Mouse (Mus musculus) hindbrain, embryonic 11.5 days (tissue): ENCODE measurements around the gene Ptpn1. TPM values are rescaled to one million over a fixed set of nuclear protein-coding genes. Genes with fewer than 3 reads are reported as not detected.

Experiments
- ATAC-seq: fragments of 200-750 bp; cut with Nextera tagmentation; 2 replicates; pipeline ENCODE4 v1.8.0; 2017; ENCODE audit warnings: mild to moderate bottlenecking, moderate TSS enrichment, moderate library complexity; ENCODE audit not compliant: low FRiP score
- DNase-seq: peaks from one replicate; pipeline ENCODE4 v3.0.0-alpha.2; 2015; ENCODE audit warnings: low spot score
- H3K27ac ChIP-seq: fragments of 300-500 bp; sonication (generic); 2 replicates; pipeline ENCODE4 v1.5.1; 2014; ENCODE audit warnings: mild to moderate bottlenecking, low read depth, low read length
- H3K27me3 ChIP-seq: fragments of 300-500 bp; sonication (generic); 2 replicates; pipeline ENCODE4 v1.6.1; 2014; ENCODE audit warnings: mild to moderate bottlenecking, low read length, moderate library complexity, mixed read lengths; ENCODE audit not compliant: control insufficient read depth, insufficient read depth
- H3K36me3 ChIP-seq: fragments of 300-500 bp; sonication (generic); 2 replicates; pipeline ENCODE4 v1.6.1; 2014; ENCODE audit warnings: mild to moderate bottlenecking, low read length, moderate library complexity, mixed read lengths; ENCODE audit not compliant: control insufficient read depth, insufficient read depth
- H3K4me1 ChIP-seq: fragments of 300-500 bp; sonication (generic); replicated peaks from 2 replicates; pipeline ENCODE4 v1.6.1; 2014; ENCODE audit warnings: low read length, mixed read lengths; ENCODE audit not compliant: control insufficient read depth, insufficient read depth
- H3K4me2 ChIP-seq: fragments of 300-500 bp; sonication (generic); replicated peaks from 2 replicates; pipeline ENCODE4 v1.6.1; 2014; ENCODE audit warnings: mild to moderate bottlenecking, low read depth, low read length
- H3K4me3 ChIP-seq: fragments of 300-500 bp; sonication (generic); 2 replicates; pipeline ENCODE4 v1.5.1; 2014; ENCODE audit warnings: low read depth, low read length
- H3K9ac ChIP-seq: fragments of 300-500 bp; sonication (generic); 2 replicates; pipeline ENCODE4 v1.6.1; 2014; ENCODE audit warnings: low read depth, low read length
- H3K9me3 ChIP-seq: fragments of 300-500 bp; sonication (generic); 2 replicates; pipeline ENCODE4 v1.6.1; 2016; ENCODE audit warnings: low read length; ENCODE audit not compliant: control insufficient read depth
- WGBS: fragments of 180-500 bp; shearing (Covaris S2); extraction: QIAGEN DNeasy Blood & Tissue Kit; methylation state at CpG from one replicate; pipeline ENCODE4 v1.1.7; 2014; 5-methylcytosine and 5-hydroxymethylcytosine counted together
- polyA plus RNA-seq: library from polyadenylated mRNA; unstranded; fragments of >200 nt; fragmentation: Nextera tagmentation; extraction: Ambion mirVana; gene quantifications from 2 replicates; pipeline ENCODE4 v1.2.1, GENCODE M21; 2014

Gene Ptpn1
- polyA plus RNA-seq, 1 experiment from 2014 or later, result 90.3 TPM

DNA sequence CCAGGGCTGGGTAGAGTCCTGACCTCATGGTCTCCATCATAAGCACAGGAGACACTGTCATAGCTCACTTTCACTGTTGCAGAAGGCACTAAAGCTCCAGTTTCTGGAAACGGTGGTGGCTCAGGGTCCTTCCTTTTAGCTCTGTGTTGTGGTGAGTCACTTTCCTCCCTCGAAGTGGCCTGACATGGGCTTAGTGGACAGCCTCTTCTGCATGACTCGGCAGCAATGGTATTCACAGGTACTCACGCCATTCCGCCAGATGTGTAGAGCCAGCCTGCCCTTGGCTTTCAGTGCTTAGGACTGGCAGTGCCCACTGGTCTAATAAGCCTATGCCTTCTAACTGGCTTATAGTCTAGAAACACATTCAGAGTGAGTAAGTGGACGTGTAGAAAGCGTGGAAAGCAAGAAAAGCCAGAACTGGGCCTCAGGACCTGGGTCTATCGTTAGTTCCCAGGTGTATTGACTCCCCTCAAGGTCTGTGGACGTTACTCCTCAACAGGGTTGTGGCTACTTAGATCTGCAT, 32.0 kb downstream of the Ptpn1 start:
- H3K4me1 ChIP-seq, result no peaks in the 10 kb centered on the region; the same call in 1 of the 2 replicates
- H3K9me3 ChIP-seq, result no peaks in the 10 kb centered on the region
- peaks cover 5% of the 10 kb centered on the region; the same call in 1 of the 2 replicates for H3K36me3 ChIP-seq
- no peak overlapping the region for H3K27ac ChIP-seq
- H3K4me2 ChIP-seq, result no peak overlapping the region
- DNase-seq (no peak), ATAC-seq (no peak)
- H3K9ac ChIP-seq, result no peak overlapping the region
- H3K27me3 ChIP-seq, result no peaks in the 10 kb centered on the region
- no peak overlapping the region for H3K4me3 ChIP-seq
- 95% methylated on average over 9 of the region's 9 CpGs for WGBS

DNA sequence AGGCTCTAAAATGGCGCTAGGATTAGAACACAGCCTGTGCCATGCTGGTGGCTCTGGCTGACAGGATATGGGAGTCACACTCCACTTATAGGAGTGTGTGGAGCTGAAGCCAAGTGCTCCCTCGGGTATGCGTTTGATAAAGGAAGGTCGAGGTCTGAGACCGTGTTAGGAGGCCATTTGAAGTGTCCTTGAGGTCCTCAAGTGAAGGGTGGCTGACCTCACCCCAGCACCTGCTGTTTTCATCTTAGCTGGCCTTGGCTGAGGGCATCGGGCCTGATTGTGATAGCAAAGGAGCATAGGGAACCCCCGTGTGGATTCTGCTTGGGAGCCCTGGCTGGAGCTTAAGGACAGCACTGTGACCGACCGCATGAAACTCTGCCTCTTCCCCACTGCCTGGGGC, 32.5 kb downstream of the Ptpn1 start:
- H3K27me3 ChIP-seq, result no peaks in the 10 kb centered on the region
- peaks cover 5% of the 10 kb centered on the region; the same call in 1 of the 2 replicates for H3K36me3 ChIP-seq
- no peaks in the 10 kb centered on the region for H3K4me1 ChIP-seq
- ATAC-seq (no peak), DNase-seq (no peak)
- H3K9me3 ChIP-seq, result no peaks in the 10 kb centered on the region
- 96% methylated on average over 9 of the region's 9 CpGs for WGBS
- H3K4me3 ChIP-seq, result no peak overlapping the region
- no peak overlapping the region for H3K4me2 ChIP-seq
- H3K27ac ChIP-seq, result no peak overlapping the region
- no peak overlapping the region for H3K9ac ChIP-seq

DNA sequence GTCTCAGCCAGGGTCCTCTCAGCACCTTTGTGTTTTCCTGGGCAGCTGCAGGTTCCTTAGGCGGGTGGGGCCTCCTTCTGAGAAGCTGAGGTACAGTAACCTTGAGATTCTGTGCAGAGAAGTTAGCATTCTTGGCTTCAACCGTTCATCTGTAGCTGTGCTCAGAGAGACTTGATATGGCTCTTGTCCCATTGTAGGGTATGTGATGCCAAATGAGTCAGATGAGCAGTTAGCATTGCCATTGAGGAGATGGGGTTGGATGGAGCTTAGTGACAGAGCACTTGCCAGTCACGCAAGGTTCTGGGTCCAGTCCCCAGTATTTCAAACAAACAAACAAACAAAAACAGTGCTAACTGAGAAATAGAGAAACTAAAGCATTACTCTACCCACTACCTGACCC, 34.1 kb downstream of the Ptpn1 start:
- Histone ChIP-seq H3K9me3 (no peaks in the 10 kb centered on the region), H3K27ac (no peak overlapping the region), H3K36me3 (peaks cover 5% of the 10 kb centered on the region; the same call in 1 of the 2 replicates), H3K4me2 (no peak overlapping the region), H3K27me3 (no peaks in the 10 kb centered on the region), H3K4me3 (no peak overlapping the region), H3K9ac (no peak overlapping the region; the same call in 1 of the 2 replicates), H3K4me1 (no peaks in the 10 kb centered on the region)
- ATAC-seq, result no peak
- no peak for DNase-seq
- WGBS, result 95% methylated on average over 3 of the region's 3 CpGs

DNA sequence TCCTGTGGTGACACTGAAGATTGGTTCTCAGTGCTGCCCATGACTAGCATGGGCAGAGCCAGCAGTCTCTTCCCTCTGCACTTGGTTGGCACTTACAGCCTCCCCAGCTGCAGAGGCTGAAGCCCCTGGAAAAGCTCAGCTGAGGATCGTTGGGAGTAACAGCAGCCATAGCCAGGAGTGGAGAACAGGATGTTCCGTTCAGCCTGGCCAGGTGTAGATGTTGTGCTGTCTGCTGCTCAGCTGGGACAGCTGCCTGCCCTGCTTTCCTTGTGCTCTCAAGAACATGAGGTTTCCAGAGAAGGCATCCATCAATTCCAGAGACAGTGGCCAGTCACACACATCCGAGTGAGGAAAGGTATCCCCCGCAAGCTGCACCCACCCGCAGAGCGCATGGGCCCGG, 36.6 kb downstream of the Ptpn1 start:
- Histone ChIP-seq H3K27me3 (no peaks in the 10 kb centered on the region), H3K9ac (no peak overlapping the region), H3K36me3 (peaks cover 5% of the 10 kb centered on the region; the same call in 1 of the 2 replicates), H3K9me3 (no peaks in the 10 kb centered on the region), H3K27ac (no peak overlapping the region), H3K4me2 (no peak overlapping the region), H3K4me1 (no peaks in the 10 kb centered on the region), H3K4me3 (no peak overlapping the region)
- ATAC-seq (no peak), DNase-seq (no peak)
- WGBS, result 97% methylated on average over 7 of the region's 7 CpGs

DNA sequence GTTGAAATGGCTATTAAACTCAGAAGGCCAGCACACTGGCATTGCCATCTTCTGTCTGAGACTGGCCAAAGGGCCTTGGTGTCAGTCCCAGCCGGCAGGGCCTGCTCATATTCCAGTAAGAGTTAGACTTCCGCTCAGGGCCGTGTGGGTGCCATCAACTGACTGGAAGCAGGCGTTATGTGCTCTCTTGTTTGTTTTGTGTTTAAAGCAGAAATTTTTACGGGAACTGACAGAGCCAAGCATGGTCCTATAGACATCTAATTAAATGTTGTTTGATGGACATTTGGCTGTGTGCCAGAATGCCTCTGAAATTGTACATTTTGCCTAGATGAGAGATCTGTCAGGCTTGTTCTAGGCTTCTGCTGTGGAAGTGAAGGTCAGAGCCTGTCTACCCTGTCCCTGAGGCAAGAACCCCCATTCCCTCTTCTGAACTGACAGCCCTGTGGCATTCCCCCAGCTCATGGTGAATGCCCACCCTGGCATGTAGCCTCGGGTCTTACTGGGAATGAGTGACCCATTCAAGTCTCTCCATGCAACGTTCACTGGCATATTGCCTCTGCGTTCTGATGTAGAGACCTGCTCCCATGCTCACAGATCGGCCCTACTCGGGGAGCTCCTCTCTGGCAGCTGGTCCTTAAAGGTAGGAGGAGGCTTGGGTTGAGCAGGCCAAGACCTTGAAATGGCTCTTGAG, 38.1 kb downstream of the Ptpn1 start:
- no peak for DNase-seq
- no peak for ATAC-seq
- Histone ChIP-seq H3K9me3 (no peaks in the 10 kb centered on the region), H3K9ac (no peak overlapping the region), H3K4me1 (no peaks in the 10 kb centered on the region), H3K4me3 (no peak overlapping the region), H3K27me3 (no peaks in the 10 kb centered on the region), H3K4me2 (no peak overlapping the region), H3K36me3 (peaks cover 5% of the 10 kb centered on the region; the same call in 1 of the 2 replicates), H3K27ac (no peak overlapping the region)
- WGBS, result 92% methylated on average over 10 of the region's 10 CpGs

DNA sequence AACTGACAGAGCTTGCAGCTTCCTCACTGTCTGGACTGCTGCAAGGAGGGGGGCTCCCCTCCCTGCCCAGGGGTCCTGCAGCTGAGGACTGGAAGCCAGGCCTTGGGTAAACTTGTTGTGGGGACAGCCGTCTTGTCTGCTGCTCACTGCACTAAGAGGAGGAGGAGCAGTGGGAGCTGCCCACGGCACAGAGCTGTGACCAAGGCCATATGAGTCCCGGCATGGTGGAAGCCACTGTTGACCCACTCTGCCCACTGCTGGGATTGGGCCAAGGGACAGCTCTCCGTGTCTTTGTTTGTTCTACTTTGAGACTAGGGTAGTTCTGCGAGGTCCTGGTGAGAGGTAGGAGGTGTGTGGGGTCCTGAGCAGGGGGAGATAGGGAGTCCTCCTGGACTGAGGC, 40.3 kb downstream of the Ptpn1 start:
- no peak overlapping the region for H3K4me2 ChIP-seq
- WGBS, result 78% methylated on average over 5 of the region's 5 CpGs
- DNase-seq (no peak), ATAC-seq (no peak)
- H3K9ac ChIP-seq, result no peak overlapping the region
- peaks cover 10% of the 10 kb centered on the region; the same call in 1 of the 2 replicates for H3K36me3 ChIP-seq
- H3K4me1 ChIP-seq, result no peaks in the 10 kb centered on the region
- no peaks in the 10 kb centered on the region for H3K27me3 ChIP-seq
- H3K9me3 ChIP-seq, result no peaks in the 10 kb centered on the region
- no peak overlapping the region for H3K4me3 ChIP-seq
- H3K27ac ChIP-seq, result no peak overlapping the region

DNA sequence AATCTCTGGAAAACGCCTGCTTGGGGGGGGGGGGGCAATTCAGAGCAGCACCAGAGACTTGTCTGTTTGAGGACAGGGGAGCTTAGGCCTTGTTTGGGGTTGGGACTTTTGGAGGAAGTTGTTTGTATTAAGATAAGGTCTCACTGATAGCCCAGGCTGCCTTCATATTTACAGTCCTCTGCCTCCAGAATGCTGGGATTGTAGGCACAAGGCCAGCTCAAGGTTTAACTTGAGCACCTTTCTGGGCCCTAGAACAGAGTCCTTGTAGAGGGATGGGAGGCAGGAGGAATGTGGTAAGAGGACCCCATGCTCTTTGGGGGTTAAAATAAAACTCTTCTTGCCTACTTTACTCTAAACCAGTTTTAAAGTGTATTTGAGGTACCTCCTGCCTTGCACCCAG, 41.0 kb downstream of the Ptpn1 start:
- DNase-seq, result no peak
- Histone ChIP-seq H3K36me3 (peaks cover 10% of the 10 kb centered on the region; the same call in 1 of the 2 replicates), H3K4me3 (no peak overlapping the region), H3K4me2 (no peak overlapping the region), H3K27ac (no peak overlapping the region), H3K9me3 (no peaks in the 10 kb centered on the region), H3K27me3 (no peaks in the 10 kb centered on the region), H3K4me1 (no peaks in the 10 kb centered on the region), H3K9ac (no peak overlapping the region)
- ATAC-seq, result no peak
- 82% methylated on average over 1 of the region's 1 CpGs for WGBS

DNA sequence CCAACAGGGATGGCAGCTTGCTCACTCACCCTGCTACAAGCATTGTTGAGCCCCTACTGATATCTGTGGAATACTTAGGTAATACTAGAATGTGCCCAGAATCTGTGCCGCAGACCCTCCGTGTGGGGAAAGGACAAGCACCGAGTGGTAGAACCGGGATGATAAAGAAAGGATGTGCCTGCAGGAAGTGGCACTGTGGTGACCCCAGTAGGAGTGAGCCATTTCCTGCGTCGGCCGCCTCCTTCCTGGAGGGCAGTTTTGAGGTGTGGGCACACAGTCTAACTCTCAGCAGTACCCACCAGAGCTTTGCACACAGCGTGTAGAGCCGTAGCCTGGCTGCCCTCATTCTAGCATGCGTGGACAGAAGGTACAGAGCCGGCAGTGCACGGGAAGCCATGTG, 43.9 kb downstream of the Ptpn1 start:
- no peak overlapping the region for H3K9ac ChIP-seq
- H3K4me2 ChIP-seq, result no peak overlapping the region
- H3K4me3 ChIP-seq, result no peak overlapping the region
- H3K27me3 ChIP-seq, result no peaks in the 10 kb centered on the region
- H3K36me3 ChIP-seq, result peaks cover 5% of the 10 kb centered on the region; the same call in 1 of the 2 replicates
- no peak overlapping the region for H3K27ac ChIP-seq
- WGBS, result 92% methylated on average over 12 of the region's 12 CpGs
- no peaks in the 10 kb centered on the region for H3K4me1 ChIP-seq
- DNase-seq, result no peak
- ATAC-seq, result no peak
- H3K9me3 ChIP-seq, result no peaks in the 10 kb centered on the region

DNA sequence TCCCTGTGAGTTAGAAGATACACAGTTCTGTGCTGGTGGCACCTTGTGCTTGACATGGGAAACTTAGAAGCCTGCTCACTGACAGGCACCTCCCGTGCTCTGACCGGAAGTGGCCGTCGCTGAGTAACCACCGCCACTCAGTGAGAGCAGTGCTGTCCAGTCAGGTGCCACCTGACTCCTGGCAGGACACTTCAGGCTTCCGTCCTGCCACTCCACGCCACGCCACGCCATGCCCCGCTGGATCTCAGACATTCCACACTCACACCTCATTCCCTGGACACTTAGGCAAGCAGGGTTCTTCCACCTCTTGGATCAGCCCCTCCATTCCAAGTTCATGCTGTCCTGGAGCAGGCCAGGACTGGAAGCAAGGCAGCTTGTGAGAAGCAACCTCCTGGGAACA, 46.4 kb downstream of the Ptpn1 start:
- WGBS, result 97% methylated on average over 10 of the region's 10 CpGs
- DNase-seq (no peak), ATAC-seq (no peak)
- H3K4me1 ChIP-seq, result no peaks in the 10 kb centered on the region
- H3K9me3 ChIP-seq, result no peaks in the 10 kb centered on the region
- no peak overlapping the region for H3K9ac ChIP-seq
- H3K4me3 ChIP-seq, result no peak overlapping the region
- no peaks in the 10 kb centered on the region for H3K27me3 ChIP-seq
- H3K36me3 ChIP-seq, result peaks cover 5% of the 10 kb centered on the region; the same call in 1 of the 2 replicates
- no peak overlapping the region for H3K27ac ChIP-seq
- H3K4me2 ChIP-seq, result no peak overlapping the region
